Mouse (Mus musculus): ENCODE measurements at regions not wholly inside any gene's neighbourhood (a gene's known extent, or its start where the extent isn't known, plus 50 kb on each side); places are given as distances from the start of the nearest gene placed in this dataset.
A peak's percentile ranks its signal among the peaks of the same experiment; 100 is the strongest.

- Histone ChIP-seq H3K4me3 (ENCODE audit: insufficient read depth, low read length) (no peak overlapping the region), H3K27ac (ENCODE audit: insufficient read depth, low read depth, low read length) (peak overlapping the region; percentile 96), H3K4me1 (ENCODE audit: control insufficient read depth, insufficient read depth, low read length) (peaks cover 59% of the 10 kb centered on the region)
- TF ChIP-seq CTCF (IDR thresholded peaks at IDR 0.05; ENCODE audit: low read depth, low read length) (no peak), POLR2A (IDR thresholded peaks at IDR 0.05; ENCODE audit: borderline replicate concordance, low read depth, low read length) (no peak)
These were observed 82.6 kb upstream of the Bmp2k start for GRCm38 (mm10) chr5:96914696-96915404.

DNA sequence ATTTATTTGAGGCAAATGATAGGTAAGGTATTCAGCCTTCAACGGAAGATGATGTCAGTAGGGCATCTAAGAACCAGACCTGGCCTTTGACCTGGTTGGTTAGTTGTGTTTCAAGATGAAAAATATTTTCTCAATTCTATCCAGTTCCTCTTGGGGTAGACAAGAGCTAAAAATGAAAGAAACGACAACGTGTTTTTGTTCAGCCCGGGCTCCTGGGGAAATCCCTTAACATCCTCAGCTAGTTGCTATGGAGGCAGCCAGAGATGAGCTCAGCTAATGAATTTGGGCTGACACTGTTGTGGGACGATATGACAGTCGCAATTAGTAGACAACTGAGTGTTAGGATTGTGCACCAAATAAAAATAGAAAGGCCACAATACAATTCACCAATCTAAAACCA, 80.6 kb upstream of the Bmp2k start:
- TF ChIP-seq CTCF (IDR thresholded peaks at IDR 0.05; ENCODE audit: low read depth, low read length): no peak
- no peak for TF ChIP-seq POLR2A (IDR thresholded peaks at IDR 0.05; ENCODE audit: borderline replicate concordance, low read depth, low read length)
- peak overlapping the region; percentile 99 for H3K27ac ChIP-seq (ENCODE audit: insufficient read depth, low read depth, low read length)
- peaks cover 59% of the 10 kb centered on the region for H3K4me1 ChIP-seq (ENCODE audit: control insufficient read depth, insufficient read depth, low read length)
- peak overlapping the region; percentile 15; the same call in 1 of the 2 replicates for H3K4me3 ChIP-seq (ENCODE audit: insufficient read depth, low read length)

DNA sequence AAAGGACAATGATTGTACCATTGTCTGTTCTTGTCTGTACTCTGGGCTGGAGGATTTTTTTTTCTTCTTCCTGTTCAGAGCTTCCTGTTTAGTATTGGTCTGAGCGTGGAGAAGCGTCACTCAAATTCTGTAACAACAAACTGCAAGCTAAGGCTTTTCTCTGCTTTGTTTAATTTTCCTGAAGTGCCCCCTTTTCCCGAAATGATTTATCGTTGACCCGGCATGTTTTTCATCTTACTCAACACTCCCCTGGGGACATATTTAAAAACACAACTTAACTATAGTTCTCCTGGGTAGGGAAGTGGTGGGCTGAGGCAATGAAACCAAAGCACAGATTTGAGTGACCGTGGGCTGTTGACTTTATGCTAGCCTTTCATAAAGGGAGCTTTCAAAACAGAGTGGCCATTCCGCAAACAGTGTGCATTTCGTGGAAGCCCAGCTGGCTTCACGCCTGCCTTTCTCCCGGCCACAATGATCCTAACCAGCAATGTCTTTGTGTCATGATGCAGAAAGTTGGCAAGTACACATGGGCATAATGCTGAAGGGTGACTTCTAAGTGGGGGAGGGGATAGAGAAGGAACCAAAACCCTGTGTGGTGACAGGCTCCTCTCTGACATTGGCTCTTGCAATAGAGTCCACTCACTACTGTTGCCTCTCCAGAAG, 79.8 kb upstream of the Bmp2k start:
- H3K4me1 ChIP-seq (ENCODE audit: control insufficient read depth, insufficient read depth, low read length): peaks cover 64% of the 10 kb centered on the region
- peak overlapping the region; percentile 52 for H3K4me3 ChIP-seq (ENCODE audit: insufficient read depth, low read length)

DNA sequence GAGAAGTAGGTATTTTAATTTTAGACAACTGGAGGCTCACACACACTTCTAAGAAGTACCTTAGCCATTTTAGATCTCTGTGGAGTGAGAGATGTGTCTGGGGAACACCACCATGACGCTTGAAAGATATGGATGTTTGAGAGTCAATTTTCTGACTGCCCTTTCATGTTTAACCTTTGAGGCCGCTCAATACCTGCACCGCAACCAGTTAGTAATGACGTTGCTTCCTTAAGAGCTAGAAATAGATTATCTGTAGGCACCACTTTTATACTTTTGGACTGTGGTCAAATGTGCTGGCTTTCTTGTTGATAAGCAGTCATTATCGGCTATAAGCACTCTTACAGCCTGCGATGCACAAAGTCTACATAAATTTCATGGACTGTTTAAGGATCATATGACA, 78.3 kb upstream of the Bmp2k start:
- Histone ChIP-seq H3K4me3 (ENCODE audit: insufficient read depth, low read length) (no peak overlapping the region), H3K4me1 (ENCODE audit: control insufficient read depth, insufficient read depth, low read length) (peaks cover 66% of the 10 kb centered on the region), H3K27ac (ENCODE audit: insufficient read depth, low read depth, low read length) (peak overlapping the region; percentile 99)

More for the DNA sequence above, 79.8 kb upstream of the Bmp2k start:
- TF ChIP-seq POLR2A (IDR thresholded peaks at IDR 0.05; ENCODE audit: borderline replicate concordance, low read depth, low read length) (no peak), CTCF (IDR thresholded peaks at IDR 0.05; ENCODE audit: low read depth, low read length) (no peak)
- H3K27ac ChIP-seq (ENCODE audit: insufficient read depth, low read depth, low read length): peak overlapping the region; percentile 99

DNA sequence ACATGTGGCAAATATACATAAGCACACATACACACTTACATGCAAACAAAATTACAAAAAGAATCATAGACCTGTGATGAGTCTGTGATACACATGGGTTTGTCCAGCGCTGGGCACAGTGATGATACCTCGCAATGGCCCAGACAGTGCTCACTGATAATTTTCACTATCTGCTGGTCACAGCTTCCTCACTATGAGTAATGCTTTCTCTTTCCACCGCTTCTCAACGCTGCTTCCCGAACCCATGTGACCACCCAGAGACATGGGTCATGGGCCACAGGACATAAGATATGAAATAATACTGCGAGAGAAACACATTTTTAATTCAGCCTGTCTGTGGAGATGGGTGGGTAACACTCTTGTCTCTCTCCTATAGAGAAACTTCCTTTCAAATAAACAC, 76.5 kb upstream of the Bmp2k start:
- no peak for TF ChIP-seq CTCF (IDR thresholded peaks at IDR 0.05; ENCODE audit: low read depth, low read length)
- Histone ChIP-seq H3K4me3 (ENCODE audit: insufficient read depth, low read length) (peak overlapping the region; percentile 65), H3K4me1 (ENCODE audit: control insufficient read depth, insufficient read depth, low read length) (peaks cover 55% of the 10 kb centered on the region), H3K27ac (ENCODE audit: insufficient read depth, low read depth, low read length) (peak overlapping the region; percentile 88)

More for the DNA sequence above, 78.3 kb upstream of the Bmp2k start:
- TF ChIP-seq CTCF (IDR thresholded peaks at IDR 0.05; ENCODE audit: low read depth, low read length): no peak
- TF ChIP-seq POLR2A (IDR thresholded peaks at IDR 0.05; ENCODE audit: borderline replicate concordance, low read depth, low read length): no peak

DNA sequence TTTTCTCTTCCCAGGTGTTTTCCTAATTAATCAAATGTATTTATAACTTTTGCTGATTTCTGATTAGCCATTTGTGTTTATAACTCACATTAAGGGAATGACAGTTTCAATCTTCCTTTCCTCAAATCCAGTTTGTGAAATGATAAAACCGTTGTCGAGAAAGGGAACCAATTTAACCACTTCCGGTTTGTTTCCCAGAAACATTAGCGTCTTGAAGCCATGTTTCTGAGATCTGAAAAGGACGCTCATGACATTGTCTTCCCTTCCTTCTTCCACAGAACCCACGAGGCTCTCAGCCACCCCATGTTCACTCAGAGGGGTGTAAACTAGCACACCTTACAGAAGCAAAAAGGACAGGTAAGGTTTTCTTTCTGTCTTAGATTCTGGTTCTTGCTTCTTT, 76.0 kb upstream of the Bmp2k start:
- H3K27ac ChIP-seq (ENCODE audit: insufficient read depth, low read depth, low read length): peak overlapping the region; percentile 88
- H3K4me1 ChIP-seq (ENCODE audit: control insufficient read depth, insufficient read depth, low read length): peaks cover 50% of the 10 kb centered on the region
- TF ChIP-seq POLR2A (IDR thresholded peaks at IDR 0.05; ENCODE audit: borderline replicate concordance, low read depth, low read length) (no peak), CTCF (IDR thresholded peaks at IDR 0.05; ENCODE audit: low read depth, low read length) (no peak)
- H3K4me3 ChIP-seq (ENCODE audit: insufficient read depth, low read length): peak overlapping the region; percentile 65

GRCm38 (mm10) chr5:96921973-96922715, 75.3 kb upstream of the Bmp2k start:
- TF ChIP-seq POLR2A (IDR thresholded peaks at IDR 0.05; ENCODE audit: borderline replicate concordance, low read depth, low read length) (no peak), CTCF (IDR thresholded peaks at IDR 0.05; ENCODE audit: low read depth, low read length) (no peak)
- Histone ChIP-seq H3K27ac (ENCODE audit: insufficient read depth, low read depth, low read length) (peak overlapping the region; percentile 88), H3K4me3 (ENCODE audit: insufficient read depth, low read length) (peak overlapping the region; percentile 40), H3K4me1 (ENCODE audit: control insufficient read depth, insufficient read depth, low read length) (peaks cover 47% of the 10 kb centered on the region)

DNA sequence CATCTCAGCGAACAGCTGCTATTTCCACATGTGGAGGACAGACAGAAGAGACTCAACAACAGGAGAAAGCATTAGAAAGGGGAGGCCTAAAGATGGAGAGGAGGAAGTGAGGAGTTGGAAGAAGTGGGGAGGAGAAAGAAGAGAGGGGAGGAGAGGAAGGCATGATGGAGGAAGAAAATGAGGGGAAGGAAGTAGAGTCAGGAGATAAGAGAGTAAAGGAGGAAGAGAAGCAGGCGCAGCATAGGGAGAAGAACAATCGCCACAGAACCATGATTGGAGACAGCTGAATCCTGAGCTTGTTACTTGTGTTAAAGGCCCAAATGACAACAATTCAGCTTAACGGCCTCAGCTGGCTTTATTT, 74.8 kb upstream of the Bmp2k start:
- H3K4me3 ChIP-seq (ENCODE audit: insufficient read depth, low read length): no peak overlapping the region
- peaks cover 46% of the 10 kb centered on the region for H3K4me1 ChIP-seq (ENCODE audit: control insufficient read depth, insufficient read depth, low read length)
- peak overlapping the region; percentile 88 for H3K27ac ChIP-seq (ENCODE audit: insufficient read depth, low read depth, low read length)
- TF ChIP-seq CTCF (IDR thresholded peaks at IDR 0.05; ENCODE audit: low read depth, low read length): no peak
- no peak for TF ChIP-seq POLR2A (IDR thresholded peaks at IDR 0.05; ENCODE audit: borderline replicate concordance, low read depth, low read length)

DNA sequence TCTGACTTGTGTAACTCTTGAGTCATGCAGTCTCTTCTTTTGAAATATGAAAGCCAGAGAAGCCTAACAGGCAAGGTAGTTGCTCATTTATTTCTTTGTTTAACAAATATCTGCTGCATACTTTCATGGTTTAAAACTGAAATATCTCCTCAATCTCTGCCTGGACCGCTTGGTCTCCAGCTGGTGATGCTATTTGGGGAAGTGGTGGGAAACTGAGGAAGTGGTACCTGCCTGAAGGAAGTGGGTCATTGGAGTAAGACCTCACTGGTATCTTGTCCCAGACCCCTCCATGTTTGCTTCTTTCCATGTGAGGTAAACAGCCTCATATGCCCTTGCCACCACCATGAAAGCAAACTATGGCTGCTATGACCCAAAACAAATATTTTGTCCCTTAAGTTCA, 74.0 kb upstream of the Bmp2k start:
- H3K4me3 ChIP-seq (ENCODE audit: insufficient read depth, low read length): no peak overlapping the region
- no peak for TF ChIP-seq CTCF (IDR thresholded peaks at IDR 0.05; ENCODE audit: low read depth, low read length)
- no peak for TF ChIP-seq POLR2A (IDR thresholded peaks at IDR 0.05; ENCODE audit: borderline replicate concordance, low read depth, low read length)
- peaks cover 44% of the 10 kb centered on the region for H3K4me1 ChIP-seq (ENCODE audit: control insufficient read depth, insufficient read depth, low read length)
- H3K27ac ChIP-seq (ENCODE audit: insufficient read depth, low read depth, low read length): peak overlapping the region; percentile 88
